Mouse (Mus musculus) layer of hippocampus, adult 8-10 months (tissue): Measurements from ENCODE around the gene Atcay. TPM values are rescaled to one million over a fixed set of nuclear protein-coding genes. Genes with fewer than 3 reads are reported as not detected.

ENCODE experiments used
- DNase-seq, 2 experiments: peaks; one replicate each; pipeline ENCODE4 v3.0.0; 2022; ENCODE audit warnings: low spot score in 2 of 2
- total RNA-seq, 4 experiments: library from RNA; stranded (reverse); gene quantifications; 2 replicates each; pipeline ENCODE4 v1.2.4; 2022

The Atcay gene
- 100 to 1,000 TPM; 135 to 167 (median 145) TPM for total RNA-seq

- peak; percentile 80 to 82 for DNase-seq
Measured at GRCm38 (mm10) chr10:81230438-81231332, at the start of gene Atcay. Atcay (minus strand) TSS chr10:81230833.

GRCm38 (mm10) chr10:81279496-81279895, 48.9 kb upstream of the Atcay start:
- DNase-seq, result no peak

GRCm38 (mm10) chr10:81277676-81278075, 47.0 kb upstream of the Atcay start:
- no peak for DNase-seq

- no peak for DNase-seq
Measured at GRCm38 (mm10) chr10:81273842-81274241, 43.2 kb upstream of the Atcay start.

GRCm38 (mm10) chr10:81272356-81272755, 41.7 kb upstream of the Atcay start:
- DNase-seq, result no peak

GRCm38 (mm10) chr10:81268643-81269412, 38.2 kb upstream of the Atcay start:
- DNase-seq, result no peak

- DNase-seq, result peak; percentile 85
Measured at GRCm38 (mm10) chr10:81268056-81268455, 37.4 kb upstream of the Atcay start.

GRCm38 (mm10) chr10:81266211-81267105, 35.8 kb upstream of the Atcay start, which contains the start of the genes Mrpl54 and Apba3:
Mrpl54 (minus strand) TSS chr10:81266934.
Apba3 (plus strand) TSS chr10:81266960.
- DNase-seq, result peak; percentile 92 to 97

- DNase-seq, result no peak
Measured at GRCm38 (mm10) chr10:81265540-81265939, 34.9 kb upstream of the Atcay start.

GRCm38 (mm10) chr10:81261025-81261424, 30.4 kb upstream of the Atcay start:
- no peak for DNase-seq

GRCm38 (mm10) chr10:81259225-81259884, 28.7 kb upstream of the Atcay start:
- no peak for DNase-seq

- peak in 1 of 2 experiments; percentile 52 for DNase-seq
Measured at GRCm38 (mm10) chr10:81257158-81258039, 26.8 kb upstream of the Atcay start.

GRCm38 (mm10) chr10:81254886-81255285, 24.3 kb upstream of the Atcay start:
- DNase-seq, result no peak

GRCm38 (mm10) chr10:81252424-81253419, 22.1 kb upstream of the Atcay start, which contains the start of gene Matk:
Matk (plus strand) TSS chr10:81252935.
- DNase-seq, result peak; percentile 84 to 89

- DNase-seq, result no peak
Measured at GRCm38 (mm10) chr10:81249442-81249841, 18.8 kb upstream of the Atcay start.

GRCm38 (mm10) chr10:81247804-81248203, 17.2 kb upstream of the Atcay start:
- DNase-seq, result no peak

- no peak for DNase-seq
Measured at GRCm38 (mm10) chr10:81245166-81245565, 14.5 kb upstream of the Atcay start.

- DNase-seq, result peak in 1 of 2 experiments; percentile 72
Measured at GRCm38 (mm10) chr10:81244595-81244994, 14.0 kb upstream of the Atcay start.
